Mouse (Mus musculus): Measurements from ENCODE around the gene Foxs1.

Foxs1 gene

DNA sequence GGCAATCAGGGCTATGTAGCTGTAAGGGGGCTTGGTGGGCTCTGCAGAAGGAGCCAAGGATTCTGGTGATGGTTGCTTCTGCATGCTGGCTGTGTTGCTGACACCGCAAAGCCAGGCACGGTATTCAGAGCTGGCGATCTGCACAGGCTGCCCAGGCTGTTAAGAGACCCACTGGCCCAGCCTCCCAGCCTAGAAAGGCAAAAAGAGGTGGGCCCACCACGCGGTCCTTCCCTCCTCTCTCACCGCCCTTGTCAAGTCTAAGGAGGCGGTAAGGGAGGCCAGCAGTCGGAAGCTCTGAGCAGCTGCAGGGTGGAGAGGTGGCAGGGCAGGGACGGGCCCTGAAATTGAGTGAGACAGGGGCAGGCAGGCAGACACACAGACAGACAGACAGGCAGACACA is at the start of gene Foxs1:
Gene Foxs1 (minus strand): TSS at position 161 of the 400 bp plus-strand sequence.
- in situ Hi-C loops (cut with MboI, MseI) = no loop called here

DNA sequence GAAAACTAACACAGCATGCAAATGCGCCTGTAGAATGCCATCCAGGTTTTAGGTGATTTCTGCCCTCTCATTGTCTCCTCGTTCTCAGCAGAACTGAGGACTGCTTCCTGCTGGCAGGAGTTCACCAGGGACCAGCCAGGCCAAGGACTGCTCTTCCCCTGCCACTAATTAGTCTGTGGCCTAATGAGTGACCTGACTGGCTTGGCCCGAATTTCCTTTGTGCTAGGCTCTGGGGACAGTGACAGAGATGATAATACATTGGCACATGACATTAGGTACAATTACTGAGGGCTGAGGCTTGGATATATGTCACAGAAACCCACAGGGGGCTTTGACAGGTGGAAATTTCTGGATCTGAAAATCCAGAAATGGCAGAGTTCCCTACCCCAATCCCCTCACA is 44.0 kb upstream of the Foxs1 start:
- in situ Hi-C loops (cut with MboI, MseI) = no loop called here

DNA sequence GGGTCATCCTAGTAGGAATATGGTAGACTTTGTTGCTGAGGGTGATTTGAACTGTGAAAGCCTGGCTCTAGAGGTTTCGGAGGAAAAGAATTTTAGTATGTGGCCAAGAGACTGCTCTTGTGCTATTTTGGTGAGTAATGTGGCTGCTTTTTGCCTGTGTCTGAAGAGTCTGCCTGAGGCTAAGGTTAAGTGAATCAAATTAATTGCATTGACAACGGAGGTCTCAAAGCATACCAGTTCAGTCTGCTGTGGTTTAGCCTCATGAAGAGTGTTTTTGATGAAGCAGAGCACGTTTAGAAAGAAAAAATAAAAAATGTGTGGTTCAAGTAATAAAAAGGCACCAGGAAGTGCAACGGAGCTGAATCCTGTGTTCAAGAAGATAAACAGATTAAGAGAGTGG is 32.5 kb upstream of the Foxs1 start:
- in situ Hi-C loops (cut with MboI, MseI) = no loop called here

DNA sequence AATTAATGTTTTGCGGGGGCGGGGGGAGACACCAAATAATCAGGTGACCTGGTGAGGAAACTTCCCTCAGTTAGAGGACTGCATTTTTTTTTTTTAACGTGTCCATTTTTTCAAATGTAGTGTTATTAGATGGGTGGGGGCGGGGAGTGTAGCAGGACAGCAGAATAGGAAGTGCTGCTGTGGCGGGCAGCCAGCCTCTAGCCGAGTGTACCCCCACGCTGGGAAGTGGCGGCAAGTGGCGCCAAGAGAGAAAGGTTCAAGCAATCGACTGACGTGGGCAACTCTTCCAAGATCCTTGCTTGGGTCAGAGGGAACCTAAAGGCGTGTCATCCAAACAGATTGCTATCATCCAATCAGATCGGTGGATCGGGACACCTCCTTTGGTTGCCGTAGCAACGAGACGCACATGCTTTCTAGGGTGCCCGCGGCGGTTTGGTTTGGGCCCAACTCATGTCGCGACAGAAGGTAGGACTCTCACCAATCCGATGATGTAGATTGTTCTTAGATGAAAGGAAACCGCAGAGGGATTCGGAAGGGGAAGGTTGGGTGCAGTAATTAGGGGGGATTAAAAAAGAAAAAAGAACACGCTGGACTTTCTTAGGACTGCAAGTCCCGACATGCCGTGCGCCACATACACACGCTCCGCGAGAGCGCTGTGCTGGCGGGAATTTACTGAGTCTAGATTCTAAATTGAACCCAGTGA is 29.2 kb upstream of the Foxs1 start, which contains the start of gene Ttll9:
Gene Ttll9 (plus strand): TSS at position 395 of the 703 bp plus-strand sequence.
- in situ Hi-C loops (cut with MboI, MseI) = no loop called here

DNA sequence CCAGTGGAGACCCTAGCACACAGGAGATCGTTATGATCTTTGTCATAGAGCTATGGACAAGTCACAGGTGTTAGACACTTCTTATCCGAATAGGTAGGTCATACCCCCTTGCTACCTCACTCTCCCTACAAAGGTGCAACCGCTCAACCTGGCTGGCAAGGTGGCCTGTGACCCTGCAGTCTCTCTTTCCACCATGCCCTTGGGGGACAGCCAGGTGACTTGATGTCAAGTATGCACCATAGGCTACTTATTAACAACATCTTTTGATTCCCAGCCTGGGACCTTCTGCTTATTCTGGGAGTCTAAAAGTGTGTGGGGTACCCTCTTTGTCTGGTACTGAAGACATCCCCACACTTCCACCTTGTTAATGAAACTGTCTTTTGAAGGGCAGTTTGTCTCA is 25.1 kb upstream of the Foxs1 start:
- in situ Hi-C loops (cut with MboI, MseI) = no loop called here

DNA sequence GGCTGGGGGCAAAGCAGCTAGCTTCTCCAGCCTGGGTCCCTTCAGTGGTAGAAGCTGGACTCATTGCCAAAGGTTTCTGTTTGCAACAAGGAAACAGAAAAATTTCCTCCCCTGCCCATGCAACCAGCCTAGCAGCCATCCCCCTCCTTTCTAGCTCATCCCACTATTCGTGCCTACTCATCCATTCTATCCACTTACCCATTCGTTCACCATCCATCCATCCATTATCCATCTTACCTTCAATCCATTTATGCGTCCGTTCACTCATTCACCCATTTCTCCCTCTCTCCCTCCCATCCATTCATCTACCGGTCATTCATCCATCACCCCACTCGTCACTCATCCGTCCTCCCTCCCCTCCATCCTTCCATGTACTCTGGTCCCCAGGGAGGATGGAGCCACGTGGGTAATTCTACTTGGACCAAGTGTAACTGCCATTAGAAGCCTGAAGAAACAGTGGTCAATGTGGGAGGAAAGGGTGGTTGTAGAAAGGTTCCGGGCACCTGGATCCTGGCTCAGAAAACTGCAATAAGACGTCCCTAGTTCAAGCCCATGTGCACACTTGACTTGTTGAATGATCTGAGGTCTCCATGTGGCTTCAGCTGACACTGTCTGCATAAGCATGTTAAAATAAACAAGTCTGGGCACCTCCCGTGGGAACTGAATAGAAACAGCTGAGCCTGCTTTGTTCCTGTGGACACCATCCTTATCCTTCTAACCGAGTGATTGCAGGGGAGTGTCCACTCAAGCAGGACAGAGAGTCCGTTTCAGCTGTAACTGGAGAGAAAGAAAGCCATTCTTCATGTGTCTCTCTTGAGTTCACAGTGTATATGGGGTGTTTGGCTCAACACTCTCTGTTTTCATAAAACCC is 19.1 kb upstream of the Foxs1 start:
- in situ Hi-C loops (cut with MboI, MseI) = no loop called here

DNA sequence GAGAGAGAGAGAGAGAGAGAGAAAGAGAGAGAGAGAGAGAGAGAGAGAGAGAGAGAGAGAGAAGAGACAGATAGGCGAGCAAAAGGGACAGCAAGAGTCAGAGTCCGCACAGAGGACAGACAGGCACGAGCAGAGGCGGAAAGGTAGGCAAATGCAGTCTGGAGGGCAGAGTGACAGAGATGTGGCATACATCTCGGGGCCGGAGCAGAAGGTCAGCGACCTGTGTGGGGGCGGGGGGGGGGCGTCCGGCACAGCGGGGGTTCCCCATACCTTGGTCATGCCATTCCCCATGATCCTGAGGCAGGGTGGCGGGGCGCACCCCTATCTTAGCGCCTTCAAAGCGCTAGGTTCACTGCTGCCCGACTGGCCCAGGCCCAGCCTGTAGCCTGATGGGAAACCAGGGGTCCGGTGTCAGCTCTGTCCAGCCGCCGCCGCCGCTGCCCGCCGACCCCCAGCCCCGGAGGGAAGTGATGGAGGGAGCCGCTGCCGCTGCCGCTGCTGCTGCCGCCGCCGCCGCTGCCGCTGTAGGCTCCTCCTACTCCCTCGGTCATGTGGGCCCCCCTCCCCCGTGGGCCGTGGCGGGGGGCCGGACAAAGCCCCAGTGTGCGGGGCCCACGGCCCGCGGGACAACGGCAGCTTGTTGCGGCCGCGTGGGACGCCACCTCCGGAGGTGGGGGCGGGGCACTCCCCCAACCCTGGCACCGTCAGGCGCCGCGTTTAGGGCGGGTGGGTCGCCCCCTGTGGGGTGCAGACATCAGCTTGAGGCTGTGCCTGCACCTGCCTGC is 18.2 kb upstream of the Foxs1 start, which contains the start of gene Dusp15:
Gene Dusp15 (minus strand): TSS at position 634 of the 785 bp plus-strand sequence.
- in situ Hi-C loops (cut with MboI, MseI) = no loop called here

DNA sequence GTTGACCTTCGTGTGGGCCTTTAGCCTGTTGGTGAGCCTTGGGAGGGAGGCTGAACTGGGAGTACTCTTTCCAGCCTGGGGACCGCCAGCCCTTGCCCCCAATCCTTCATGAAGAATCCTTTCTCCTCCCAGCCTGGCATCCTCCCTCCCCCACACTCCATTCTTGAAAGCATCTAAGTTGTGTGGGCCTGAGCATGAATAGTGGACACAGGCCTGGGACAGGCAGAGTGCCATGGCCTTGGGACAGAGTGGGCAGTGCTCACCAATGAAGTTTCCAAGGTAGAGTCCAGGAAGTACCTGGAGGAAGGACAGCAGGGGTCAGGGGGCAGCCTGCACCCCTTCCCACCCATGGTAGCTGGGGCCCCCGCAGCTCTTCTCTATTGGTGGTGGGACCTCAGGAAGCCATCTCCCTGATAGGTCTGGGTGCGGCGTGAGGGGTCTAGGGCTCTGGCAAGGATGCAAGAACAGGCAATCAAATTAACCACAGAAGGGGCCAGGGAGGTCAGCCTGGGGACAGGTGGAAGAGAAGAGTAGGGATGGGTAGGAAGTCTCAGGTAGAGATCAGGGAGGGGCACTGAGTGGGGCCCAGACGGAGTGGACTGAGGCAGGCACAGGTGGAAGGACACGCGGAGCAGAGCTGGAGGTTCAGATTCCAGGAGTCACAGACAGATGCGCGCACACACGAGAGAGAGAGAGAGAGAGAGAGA is 17.5 kb upstream of the Foxs1 start:
- in situ Hi-C loops (cut with MboI, MseI) = no loop called here

DNA sequence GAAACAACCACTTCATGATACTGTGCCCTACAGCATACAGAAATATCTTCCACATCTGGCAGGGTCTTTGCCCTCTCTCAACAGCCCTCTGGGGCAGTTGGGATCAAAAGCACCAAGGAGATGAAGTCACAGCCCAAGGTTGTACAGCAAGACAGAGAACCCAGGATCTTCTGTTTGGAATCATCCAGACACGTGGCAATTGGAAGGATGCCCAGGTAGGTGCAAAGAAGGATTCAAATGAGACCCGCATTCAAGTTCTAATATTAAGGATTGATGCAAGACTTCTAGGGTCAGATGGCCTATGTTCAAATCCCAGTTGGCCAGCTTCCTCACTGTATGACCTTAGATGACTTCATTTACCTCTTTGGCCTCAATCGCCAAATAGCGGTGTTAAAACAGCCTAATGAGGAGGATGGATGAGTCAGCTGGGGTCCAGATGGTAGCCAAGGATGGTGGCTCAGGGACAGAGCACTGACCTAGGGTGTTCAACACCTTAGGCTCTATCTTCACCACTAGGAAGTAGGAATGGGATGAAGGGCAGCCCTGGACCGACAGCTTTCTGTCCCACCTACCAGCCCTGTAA is 15.5 kb upstream of the Foxs1 start:
- in situ Hi-C loops (cut with MboI, MseI) = no loop called here

DNA sequence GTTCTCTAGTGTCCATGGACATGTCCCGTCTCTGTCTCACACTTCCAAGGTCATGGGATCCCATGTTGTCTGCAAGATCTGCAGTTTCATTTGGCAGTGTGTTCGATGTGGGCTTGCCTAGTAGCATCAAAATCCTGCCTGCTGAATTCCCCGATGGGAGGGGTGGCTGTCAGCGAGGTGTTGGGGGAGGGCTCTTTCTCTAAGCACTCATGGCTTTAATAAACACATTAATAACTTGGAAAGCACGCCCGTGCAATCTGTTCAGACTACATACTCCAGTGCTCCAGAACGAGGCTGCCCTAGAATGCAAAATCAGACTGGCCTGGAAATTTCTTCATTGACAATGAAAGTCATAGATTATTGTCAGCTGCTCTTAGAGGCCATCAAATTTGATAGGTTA is 14.1 kb upstream of the Foxs1 start:
- in situ Hi-C loops (cut with MboI, MseI) = no loop called here

DNA sequence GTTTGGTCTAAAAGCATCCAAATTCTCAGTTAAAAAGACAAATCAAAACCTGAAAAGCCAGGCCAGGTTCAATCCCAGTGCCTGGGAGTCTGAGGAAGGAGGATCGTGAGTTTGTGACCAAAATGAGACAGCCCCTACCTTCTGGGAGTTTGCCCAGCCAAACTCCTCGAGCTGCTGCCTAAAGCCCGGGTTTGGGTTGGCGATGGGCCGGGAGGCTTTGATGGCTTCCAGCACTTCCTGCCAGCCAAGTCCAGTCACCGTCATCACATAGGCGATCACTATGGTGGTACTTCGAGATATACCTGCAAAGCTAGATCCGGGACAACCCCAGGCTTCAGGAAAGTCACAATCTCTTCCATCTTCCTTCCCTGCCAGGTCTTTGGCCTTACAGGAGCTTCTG is 11.0 kb upstream of the Foxs1 start:
- in situ Hi-C loops (cut with MboI, MseI) = no loop called here

DNA sequence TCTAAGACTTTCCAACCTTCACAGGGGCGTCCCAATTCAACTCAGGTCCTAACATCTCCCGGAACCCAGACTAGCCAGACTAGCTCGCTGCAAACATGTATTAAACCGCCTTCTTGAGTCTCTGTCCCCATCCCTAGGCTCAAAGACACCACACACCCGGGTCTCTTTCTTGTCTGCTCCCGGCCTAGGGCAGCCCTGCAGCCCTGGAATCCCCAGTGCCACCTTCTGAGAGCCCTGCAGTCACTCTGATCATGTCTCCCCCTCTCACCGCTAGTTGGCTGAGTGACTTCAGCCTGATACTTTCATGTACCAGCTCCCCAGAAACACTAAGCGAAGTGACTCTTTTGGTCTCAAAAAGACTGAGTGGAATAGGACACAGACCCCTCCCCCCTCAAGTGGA is 10.6 kb upstream of the Foxs1 start:
- in situ Hi-C loops (cut with MboI, MseI) = no loop called here

DNA sequence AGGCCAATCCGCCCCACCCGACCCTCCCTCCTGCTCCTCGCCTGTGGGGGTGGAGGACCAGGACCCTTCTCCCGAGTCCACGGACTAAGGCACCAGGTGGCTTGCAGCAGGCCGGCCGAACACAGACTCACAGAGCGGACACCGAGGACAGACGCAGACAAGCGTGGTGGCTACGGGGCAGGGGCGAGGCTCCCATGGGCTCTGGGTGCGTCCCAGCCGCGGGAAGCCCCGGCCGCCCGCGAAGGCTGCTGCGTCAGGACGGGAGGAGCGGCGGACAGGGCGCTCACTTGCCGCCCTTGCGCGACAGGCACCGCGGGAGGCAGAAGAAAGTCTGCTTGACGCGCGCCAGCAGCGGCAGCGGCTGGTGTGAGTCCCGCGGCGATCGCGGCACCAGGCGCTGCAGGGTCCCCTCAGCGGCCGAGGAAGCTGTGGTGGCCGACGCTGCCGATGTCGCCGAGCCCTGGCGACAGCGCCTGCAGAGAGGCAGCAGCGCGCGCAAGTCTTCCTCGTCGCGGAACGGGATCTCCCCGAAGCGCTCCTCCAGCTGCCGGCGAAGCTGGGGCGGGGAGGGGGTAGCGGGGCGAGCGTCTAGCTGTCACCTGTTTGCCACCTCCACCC is 10.0 kb upstream of the Foxs1 start:
- in situ Hi-C loops (cut with MboI, MseI) = no loop called here

DNA sequence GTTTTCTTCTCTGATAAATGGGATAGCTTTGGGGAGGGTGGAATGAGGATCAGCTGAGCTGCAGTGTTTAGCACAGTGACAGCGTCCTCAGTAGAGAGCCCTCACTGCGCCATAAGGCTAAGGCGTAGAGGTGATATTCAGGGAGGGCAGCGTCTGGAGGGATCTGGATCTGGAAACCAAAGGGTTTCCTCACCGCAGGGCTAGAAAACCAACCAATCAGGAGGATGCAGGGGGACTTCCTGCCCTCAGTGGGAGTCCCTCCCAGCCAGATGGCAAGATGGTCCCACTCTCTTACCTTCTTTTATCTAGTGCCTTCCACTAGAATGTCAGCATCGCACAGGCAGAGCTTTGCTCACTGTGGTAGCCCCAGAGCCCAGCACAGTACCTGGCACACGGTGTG is 8.8 kb upstream of the Foxs1 start:
- in situ Hi-C loops (cut with MboI, MseI) = no loop called here

DNA sequence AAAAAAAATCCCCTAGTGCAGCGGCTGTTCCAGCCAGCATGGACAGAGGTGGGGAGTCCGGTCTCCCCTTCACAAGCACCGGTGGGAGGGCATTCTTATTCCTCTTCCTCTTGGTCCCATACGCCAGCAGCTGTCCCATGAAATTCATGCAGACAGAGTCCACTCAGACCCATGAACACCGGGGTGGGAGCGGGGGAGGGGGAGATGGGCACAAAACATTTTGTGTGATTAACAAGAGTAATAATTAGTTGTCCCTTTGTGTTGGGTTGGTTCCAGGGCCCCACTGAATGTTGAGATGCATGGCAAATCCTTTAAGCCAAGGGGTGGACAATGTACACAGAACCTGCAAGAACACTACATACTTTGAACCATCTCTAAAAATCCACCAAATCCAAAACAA is 8.1 kb upstream of the Foxs1 start:
- in situ Hi-C loops (cut with MboI, MseI) = no loop called here

DNA sequence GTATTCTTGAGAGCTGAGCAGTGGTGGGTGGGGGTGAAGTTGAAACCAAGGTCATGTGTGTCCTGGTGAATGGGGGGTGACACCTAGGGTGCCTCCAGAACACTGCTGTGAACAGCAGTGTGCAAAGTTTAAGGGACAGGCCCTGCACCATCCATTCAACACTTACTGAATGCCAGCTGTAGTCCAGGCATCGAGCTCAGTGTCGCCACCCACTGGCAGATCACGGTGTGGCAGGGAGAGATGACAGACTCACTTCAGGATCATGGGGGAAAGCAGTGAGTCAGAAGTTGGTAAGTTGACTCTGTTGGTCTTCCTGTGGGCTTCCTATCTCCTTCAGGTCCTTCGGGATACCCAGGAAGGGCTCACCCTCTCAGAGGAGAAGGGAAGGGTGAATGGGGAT is 6.8 kb upstream of the Foxs1 start:
- in situ Hi-C loops (cut with MboI, MseI) = no loop called here

DNA sequence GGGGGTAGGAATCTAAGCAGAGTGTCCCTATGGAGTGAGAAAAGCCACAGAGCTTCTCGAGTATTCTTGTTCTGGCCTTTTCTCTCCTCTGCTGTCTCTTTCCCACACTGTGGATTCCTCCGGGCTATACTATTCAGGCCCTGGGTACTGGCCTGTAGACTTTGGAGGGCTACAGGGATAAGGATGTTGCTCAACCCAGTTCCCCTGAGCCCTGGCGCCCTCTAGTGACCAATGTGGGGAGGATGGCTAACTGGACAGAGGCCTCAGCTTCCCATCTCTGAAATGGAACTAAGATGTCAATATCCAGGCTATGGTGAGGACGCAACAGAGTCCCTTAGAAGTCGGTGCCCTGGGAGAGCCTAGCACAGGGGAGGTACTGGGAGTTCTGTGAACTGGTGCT is 606 bp upstream of the Foxs1 start:
- in situ Hi-C loops (cut with MboI, MseI) = no loop called here

DNA sequence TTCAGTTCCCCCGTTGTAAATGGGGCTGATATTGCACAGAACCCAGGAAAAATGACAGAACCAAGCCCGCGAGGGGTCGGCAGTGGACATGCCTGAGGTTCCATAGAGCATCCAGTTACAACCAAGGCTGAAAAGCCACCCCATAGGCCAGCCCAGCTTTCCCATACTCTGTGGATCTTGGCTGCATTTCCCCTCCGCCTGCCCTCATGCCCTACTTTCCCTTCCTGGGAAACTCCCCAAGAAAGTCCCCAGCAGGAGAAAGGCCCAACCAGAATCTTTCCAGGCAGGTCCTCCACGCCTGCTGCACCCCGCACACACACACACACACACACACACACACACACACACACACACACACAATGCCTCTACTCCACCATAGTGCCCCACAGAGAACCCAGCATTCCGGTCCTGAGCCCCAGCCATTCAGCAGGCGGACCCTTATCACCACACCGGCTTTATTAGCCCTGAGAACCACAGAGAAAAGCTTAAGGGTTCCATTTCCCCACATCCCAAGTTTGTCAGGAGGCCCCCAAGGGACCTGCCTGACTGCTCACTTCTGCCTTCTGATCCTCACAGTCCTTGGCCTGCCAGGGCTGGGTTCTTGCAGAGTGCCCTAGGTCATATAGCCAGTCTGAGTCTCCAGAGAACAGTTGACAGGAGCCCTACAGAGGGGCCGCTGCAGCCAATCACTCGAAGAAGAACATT is 1.4 kb downstream of the Foxs1 start:
- in situ Hi-C loops (cut with MboI, MseI) = no loop called here

DNA sequence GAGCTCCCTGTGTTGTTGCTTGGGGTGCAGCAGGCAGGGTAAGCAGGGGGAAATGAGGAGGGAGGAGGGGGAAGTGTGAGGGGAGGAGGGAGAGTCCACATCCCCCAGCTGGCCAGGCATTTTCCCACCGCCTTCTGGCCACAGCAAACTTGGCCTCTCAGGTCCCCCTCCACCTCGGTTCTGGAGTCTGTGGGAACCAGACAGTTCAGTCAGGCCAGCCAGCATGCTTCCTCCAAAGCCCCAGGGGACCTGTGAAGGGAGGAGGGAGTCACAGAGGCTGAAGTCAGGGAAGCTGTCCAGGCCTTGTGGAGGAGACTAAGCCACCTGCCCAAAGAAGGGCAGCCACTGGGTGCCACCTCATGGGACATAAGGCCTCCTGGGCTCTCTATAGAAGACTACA is 2.7 kb downstream of the Foxs1 start:
- in situ Hi-C loops (cut with MboI, MseI) = no loop called here

DNA sequence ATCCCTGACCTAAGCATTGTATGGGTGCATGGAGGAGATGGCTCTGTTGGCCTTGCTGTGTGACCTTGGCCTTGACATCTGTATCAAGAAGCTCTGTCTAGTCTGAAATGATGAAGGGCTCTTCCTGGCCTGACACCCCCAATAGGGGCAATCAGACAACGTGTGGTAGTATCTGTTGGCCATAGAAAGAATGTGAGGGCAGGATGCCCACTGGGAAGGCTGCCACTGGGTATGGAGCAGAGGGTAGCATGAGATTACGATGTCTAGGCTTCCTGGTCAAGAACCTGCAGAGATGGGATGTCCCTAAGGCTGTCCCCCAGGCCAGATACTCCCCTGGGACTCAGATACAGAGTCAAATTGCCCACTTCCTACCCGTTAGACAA is 4.0 kb downstream of the Foxs1 start:
- in situ Hi-C loops (cut with MboI, MseI) = no loop called here
